Mouse (Mus musculus) layer of hippocampus, adult 11-12 months (tissue): ENCODE data around the gene Nbeal2.

Experiments used
- DNase-seq: peaks from one replicate; pipeline ENCODE4 v3.0.0; 2022; ENCODE audit warnings: low spot score

Gene Nbeal2

DNA sequence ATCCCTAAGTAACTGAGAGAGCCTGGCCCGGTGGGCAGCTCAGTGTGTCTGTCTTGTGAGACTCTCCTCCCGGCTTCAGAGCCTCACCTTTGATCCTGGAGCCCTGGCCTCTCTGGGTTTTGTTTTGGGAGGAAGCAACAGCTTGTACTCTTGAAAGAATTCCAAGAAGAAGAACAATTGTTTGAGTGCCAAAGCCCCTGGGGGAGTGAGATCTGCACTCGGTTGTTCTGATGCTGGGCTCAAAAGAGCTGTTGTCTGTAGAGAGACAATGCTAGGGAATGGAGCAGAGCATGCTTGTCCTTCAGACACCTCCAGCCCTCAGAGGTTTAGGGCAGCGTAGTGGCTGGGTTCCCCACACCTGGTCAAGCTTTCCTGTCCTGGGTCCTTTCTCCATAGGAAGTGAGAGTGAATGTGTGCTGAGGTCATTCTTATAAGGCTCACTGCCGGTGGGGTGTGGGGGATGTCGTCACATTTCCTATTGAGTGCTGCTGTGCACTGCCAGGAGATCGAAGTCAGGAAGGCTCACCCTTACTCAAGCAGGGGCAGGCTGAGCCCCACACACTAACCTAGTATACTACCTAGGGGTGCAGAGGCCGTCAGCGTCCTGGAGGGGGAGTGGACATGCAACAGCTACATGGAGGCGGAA, 19.3 kb upstream of the Nbeal2 start:
- no peak for DNase-seq

DNA sequence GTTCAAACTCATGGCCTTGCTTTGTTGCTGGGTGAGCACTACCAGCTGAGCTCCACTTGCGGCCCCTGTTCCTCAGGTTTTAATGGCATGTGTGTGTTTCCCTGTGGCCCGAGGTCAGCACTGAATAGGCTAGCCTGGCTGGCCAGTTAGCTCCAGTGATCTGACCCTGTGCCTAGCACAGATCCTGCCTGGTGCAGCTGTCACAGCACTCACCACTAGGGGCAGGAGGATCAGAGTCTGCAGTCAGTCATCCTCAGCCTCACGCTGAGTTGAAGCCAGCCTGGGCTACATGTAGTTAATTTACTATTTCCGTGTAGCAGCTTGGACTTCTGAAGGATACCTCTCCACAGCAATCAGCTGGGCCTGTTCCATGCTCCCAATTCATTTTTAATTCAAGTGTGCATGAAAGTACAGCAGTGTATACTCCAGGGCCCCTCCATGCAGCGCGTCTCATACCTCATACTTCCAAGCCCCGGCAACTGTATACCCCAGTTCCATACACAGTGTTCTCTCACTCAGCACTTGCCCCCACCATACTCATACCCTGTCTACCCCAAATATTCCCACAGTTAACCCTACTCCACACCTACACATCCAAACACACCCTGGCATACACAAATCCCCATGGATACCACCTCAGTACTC, 18.6 kb upstream of the Nbeal2 start:
- DNase-seq = peak; percentile 56

DNA sequence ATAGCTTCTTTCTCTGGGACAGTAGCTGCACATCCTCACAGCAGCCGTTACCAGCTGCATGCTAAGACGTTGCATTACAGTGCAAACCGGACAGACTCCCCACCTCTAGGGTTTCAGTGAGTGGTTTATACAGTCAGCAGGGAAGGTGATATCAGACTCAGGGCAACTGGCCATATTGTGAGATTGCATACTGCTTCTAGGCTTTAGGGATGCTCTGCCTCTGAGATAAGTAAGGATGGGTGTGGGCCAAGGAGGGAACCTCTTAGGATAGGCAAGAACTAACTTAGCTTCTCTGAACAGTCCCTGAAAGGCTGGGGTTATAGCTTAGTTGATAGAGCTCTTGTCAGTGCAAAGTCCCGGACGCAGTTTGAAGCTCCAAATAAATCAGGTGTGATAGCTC, 15.8 kb upstream of the Nbeal2 start:
- DNase-seq = no peak

DNA sequence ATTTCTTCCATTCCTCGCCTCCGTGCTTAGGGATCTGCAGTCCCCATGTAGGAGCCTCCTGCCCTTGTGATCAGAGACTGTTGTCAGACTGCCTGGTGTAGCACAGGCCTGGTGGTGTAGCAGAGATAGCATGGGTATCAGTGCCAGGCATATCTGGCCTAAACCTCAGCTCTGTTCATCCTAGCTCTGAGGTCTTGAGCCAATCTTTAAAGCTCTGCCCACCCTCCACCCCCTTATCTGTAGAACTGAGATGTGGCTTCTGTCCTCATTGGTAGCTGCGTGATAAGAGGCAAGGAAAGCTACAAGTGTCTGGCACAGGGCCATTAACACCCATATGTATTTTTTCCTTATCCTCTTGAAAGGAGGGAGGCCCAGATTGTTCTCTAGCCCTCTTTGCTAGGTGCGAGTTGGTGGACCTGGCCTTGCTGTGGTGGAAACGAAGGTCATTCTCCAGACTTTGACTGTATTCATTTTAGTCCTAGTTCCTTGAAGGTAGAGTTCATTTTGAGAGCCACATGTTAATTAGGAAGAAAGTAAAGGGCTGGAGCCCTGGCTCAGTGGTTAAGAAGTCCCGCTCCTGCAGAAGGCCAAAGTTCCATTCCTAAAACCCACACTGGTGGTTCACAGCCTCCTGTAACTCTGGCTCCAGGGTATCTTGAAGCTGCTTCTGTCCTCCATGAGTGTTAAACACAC, 14.8 kb upstream of the Nbeal2 start:
- DNase-seq = no peak

DNA sequence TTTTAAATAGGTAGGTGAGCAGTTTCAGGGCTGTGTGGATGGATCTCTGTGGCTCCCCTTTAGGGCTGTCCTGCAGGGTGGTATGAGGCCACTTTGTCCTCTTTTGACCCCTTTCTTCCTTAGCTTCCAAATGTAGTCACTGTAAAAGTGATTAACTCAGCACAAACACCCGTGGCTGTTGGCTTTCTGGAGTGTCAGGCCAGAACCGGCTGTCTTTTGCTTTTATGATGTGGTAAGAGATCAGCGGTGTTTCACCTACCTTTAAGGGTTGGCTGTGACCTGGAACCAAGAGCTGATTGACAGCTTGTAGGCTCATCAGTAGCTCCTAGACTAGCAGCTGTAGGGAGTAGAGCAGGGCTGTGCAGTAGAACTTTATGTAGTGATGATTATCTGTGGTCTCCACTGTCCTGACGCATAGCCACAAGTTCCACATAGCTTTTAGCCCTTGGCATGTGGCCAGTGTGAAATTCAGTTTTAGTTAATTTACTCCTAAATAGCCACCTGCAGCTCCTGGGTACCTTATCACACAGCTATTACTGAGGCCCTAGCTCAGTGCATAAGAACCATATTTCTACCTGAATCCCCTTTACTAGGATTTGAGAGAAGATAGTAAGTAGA, 13.4 kb upstream of the Nbeal2 start:
- DNase-seq = no peak

DNA sequence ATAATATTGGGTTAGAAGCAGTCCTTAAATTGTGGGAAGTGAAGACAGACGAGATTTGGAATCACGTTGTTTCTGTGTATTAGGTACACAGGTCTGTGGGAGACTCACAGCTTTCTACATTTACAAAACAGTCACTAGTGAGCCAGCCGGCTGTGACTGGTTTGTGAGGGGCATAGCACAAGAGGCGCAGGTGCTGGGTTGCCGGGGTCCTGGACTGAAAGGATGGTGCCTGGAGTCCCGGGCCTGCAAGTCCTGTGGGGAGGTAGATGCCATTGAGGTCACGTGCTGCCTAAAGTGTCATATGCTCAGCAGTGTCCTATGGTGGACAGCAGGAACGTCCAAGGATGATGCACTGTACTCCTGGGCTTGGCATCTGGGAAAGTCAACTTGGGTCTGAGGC, 12.4 kb upstream of the Nbeal2 start:
- no peak for DNase-seq

DNA sequence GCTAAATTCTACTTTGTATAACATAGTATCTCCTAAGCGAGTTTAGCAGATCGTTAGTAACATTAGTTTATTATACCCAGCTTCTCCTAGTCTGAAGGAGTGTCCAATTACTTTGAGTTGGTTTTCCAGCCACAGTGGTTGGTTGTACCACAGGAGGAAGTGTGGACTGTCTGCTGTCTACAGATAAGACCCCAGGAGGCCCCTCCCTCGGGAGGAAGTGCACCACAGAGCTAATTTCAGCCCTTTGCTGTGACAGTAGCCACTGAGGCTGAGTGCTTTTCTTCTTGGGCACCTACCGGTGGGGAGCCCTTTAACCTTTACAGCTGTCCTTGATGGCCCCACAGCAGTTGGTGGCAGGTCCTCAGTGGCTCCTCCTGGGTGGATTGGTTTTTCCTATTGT, 12.0 kb upstream of the Nbeal2 start:
- DNase-seq = no peak

DNA sequence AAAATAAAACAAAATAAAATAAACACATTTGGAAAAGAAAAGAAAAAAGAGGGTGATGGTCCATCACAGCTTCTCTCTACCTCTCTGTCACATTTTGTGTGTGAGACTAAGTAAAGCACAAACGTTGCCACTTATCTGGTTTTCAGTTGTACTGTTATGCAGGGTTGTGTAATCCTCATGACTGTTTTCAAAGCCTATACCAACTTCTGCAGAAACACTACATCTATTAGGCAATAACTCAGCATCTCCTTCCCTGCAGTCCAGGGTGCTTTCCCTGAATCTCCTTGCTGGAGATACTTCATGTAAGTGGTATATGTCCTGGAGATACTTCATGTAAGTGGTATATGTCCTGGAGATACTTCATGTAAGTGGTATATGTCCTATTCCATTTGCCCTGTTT, 8.9 kb upstream of the Nbeal2 start:
- no peak for DNase-seq

DNA sequence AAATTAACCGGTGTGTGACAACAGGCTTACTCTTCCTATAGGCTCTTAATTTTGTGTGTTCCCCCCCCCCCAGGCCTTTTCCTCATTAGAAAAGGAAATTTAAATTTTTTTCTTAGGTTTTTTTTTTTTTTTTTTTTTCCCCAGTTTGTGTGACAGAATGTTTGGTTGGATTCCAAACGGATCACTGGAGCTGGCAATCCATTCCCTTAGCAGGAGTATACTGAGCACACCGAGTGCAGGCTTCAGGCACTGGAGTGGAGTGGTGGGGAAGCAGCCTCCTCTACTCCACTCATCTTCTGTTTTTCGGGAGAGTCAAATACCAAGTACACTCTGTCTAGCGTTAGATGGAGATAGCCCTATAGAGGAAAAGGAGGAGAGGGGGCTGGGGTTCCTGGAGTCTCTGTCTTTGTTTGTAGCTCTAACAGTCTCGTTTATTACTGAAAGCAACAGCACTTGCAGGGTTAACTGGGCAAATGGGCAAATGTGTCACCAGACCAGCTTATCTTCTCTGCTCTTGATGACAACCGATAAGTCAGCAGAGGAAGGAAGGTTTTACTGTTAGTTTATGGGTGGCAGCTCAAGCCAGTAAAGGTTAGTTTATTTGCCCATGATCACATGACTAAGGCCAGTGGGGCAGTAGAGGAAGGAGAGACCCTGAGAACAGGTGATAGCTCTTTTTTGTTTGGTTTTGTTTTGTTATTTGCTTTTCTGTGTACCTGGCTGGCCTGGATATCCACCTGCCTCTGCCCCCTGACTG, 7.1 kb upstream of the Nbeal2 start:
- DNase-seq = no peak

DNA sequence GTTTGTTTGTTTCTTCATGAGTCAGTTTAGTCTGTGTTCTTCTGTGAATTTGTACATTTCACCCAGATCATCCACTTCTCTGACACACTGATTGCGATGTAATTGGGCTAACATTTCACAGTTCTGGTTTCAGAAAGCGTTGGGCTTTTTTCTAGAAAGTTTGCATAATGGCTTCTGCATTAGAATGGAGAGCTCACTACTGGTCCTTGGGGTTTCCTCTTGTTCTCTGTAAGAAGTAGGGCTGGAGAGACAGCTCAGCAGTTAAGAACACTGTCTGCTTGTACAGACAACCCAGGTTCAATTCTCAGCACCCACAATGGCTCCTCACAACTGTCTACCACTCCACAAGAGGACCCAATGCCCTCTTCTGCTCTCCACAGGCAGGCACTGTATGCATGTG, 6.2 kb upstream of the Nbeal2 start:
- DNase-seq = no peak

DNA sequence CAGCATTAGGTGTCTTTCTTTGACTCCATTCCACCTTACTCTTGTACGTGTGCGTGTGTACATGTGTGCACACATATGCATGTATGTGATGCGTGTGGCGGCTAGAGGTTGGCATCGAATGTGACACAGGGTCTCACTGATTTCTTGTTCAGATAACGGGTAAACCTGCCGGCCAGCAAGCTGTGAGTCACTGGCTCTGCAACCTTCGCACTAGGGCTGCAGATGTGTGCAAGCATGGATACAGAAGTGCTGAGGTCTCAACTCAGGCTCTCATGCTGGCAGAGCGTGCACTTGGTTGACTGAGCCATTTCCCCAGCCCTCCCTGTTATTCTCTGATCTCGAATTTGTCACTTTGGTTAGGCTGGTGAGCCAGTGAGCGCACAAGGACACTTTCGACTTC, 5.6 kb upstream of the Nbeal2 start:
- no peak for DNase-seq

DNA sequence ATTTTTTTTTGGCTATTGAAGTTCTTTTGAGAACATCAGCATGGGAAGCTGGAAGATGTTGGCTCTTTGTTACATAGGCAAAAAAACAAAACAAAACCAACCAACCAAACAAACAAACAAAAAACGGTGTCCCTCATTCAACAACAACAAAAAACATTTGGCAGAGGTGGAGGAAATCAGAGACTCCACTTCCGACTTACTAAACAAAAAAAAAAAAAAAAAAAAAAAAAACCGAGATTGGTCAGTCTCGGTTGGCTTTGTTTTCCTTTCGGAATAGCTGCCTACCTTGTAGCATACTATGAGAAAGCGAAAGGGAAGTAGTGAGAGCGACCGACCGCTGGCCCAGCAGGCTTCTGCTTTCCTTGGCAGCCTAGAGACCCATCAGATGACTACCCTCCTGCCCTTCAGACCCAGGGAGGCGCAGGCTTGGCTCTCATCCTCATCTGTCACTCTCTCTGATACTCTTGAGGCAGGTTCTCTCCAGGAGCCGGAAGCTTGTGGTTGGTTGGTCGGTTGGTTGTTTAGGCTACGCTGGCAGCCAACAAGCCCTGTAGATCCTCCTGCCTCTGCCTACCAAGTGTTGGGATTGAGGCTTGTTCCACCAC, 3.6 kb upstream of the Nbeal2 start:
- peak; percentile 47 for DNase-seq

DNA sequence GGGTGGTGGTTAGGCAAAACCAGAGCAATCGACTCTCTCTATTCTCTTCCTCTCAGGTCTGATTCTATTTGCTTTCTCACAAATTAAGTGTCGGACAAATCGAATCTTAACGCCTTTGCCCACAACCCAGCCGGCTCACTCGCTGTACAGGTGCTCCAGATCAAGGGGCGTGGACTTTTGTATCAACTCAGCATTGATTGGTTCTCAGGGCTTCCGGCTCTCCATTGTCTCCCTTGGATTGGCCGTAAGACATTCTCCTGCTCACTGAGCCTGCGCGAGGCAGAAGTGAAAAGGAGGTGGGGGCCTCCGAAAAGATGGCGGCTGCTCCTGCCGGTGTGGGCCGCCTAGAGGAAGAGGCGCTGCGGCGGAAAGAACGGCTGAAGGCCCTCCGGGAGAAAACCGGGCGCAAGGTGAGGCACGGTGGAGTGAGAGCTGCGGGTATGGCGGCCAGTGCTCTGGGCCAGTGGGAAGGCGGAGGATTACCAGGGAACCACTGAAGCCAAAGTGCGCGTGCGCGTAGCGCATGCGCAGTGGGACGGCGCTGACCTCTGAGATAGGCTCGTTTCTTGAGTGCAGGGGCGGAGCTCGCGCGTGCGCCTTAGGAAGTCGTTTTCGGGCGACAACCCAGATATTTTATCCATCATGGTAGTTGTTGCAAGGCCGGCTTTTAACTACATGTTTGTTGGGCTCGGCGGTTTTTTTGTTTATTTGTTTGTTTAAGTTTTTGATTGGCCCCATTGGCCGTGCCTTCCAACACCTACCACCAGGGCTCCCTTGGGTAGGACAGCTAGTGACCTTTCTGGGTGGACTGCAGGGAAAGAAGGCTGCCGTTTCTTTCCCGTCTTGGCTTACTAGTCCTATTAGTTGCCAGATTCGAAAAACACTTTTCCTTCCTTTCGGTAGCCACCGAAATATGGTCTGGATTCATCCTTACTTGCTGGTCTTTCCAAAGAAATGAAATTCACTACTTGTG, 2.6 kb upstream of the Nbeal2 start, which contains the start of gene Ccdc12:
Gene Ccdc12 (plus strand): TSS at position 255 of the 973 bp plus-strand sequence.
- DNase-seq = peak; percentile 97

DNA sequence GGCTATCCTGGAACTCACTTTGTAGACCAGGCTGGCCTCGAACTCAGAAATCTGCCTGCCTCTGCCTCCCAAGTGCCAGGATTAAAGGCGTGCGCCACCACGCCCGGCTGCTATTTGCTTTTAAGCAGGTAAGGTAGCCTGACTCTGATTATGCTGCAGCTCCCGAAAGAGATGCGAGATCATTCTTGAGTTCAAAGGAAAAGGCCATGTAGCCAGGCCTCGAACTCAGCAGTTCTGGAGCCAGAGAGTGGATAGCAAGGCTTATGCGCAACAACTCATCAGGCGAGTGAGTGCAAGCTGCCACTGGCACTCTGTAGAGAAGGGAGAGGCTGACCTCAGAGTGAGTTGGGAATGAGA, 1.7 kb upstream of the Nbeal2 start:
- no peak for DNase-seq

DNA sequence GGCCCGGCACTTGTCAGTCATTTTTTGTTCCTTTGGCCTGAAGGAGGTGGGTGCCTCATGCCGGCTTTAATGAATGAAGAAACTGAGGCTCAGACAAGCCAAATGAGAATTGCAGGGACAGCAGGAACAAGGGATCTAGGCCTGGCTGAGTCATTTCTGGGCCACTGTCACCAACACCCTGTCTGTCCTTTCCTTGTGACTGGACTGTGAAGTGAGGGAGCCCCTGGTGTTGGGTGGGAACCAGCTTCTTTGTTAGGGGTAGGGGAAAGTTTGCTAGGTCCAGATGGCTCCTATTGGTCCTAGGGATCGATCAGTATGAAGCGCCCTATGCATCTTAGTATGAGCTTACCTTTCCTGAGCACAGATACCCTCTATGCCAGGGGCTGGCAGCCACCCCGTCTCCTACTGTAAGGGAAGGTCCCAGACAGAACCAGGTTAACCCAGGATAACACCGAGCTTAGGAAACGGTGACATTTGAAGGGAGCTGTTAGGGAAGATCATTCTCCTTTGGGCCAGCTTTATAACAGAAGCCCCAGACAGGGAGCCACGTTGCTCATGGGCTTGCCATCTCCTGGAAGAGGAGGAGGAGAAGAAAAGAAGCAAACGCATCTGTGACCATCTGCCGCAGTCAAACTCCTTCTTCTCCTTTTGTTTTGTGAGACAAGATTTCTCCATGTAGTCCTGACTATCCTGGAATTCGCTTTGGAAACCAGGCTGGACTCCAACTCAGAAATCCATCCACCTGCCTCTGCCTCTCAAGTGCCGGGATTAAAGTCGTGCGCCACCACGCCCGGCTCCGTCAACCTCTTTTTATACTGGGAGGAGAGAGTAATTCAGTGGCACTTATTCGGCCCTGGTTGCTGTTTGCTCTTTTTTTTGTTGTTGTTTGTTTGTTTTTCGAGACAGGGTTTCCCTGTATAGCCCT, 1.0 kb upstream of the Nbeal2 start:
- DNase-seq = no peak

DNA sequence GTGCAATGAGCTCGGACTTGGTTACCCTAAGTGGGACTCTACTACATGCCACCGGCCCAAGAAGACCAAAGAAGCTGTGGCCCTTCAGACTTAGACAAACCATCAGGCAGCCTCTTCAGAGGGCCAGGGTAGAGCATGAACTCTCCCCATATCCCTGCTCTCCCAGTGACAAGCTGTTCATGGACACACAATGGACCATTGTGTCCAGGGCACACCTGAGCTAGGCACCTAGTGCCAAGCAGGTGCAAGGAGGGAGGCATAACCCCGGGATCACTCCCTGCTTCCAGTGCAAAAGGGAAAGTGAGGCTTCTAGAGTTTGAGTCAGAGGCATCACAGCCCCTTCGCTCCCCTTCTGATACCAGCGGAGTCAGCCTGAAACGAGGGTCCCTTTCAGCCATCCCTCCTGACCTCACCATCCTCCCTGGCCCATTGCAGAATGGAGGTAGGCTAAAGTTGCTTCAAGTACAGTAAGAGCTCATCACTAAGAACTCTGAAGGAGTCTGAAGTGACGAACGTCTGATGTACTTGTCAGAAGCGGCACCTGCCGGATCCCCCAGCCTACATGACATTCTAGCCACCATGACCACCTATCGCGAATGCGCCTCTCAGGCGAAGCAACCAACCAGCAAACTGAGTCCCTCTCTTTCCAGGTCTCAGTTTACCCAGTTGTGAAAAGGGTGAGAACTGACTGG, 852 bp downstream of the Nbeal2 start:
- DNase-seq = no peak

DNA sequence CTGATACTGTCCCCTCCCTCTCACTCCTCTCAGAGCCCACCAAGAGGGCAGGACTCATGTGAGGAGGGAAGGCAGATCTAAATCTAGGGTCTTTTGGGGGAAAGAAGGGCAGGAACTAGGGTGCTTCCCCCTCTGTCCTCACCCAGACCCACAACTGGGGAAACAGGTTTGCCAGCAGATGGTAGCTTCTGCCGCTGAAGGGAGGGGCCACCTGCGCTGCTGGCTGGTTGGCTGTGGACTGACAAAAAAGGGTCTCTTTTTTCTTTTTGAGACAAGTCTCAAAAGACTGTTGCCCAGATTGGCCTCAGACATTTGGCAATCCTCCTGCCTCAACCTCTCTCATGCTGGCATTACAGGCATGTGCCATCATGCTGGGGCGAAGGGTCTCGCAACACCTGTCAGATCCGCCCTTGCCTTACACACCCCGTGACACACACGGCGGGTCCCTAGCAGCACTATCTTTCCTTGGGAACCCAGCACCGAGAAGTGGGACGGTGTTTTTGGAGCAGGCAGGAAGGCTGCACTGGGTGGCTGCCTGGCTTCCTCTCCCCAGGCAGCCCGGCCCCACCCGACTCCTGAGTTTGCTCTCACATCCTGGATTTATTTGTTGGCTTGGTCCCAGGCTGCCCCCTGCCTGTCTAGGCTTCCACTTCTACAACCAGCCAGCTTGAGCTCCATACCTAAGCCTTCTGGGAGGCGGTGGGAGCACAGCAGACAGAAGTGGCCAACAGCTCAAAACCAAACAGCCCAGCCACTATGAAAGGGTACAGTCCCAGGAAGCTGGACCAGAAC, 1.8 kb downstream of the Nbeal2 start:
- no peak for DNase-seq

DNA sequence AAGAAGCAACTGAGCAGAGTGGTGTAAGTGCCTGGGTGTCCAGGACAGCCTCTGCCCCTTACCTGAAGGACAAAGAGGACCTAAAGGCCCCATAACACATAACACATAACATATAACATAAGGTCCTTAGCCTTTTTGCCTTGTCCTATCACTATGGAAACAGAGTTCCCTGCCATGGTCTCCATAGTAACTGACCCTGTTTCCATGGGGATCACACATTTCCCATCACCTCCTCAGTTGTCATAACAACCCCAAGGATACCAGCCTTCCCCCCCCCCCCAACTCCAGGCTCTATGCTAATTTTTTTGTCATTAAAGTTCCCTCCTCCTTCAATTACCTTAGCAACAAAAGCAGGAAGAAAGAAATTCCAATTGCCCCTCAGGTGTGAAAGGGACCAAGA, 4.2 kb downstream of the Nbeal2 start:
- DNase-seq = no peak
